Mouse (Mus musculus) v-Abl transformed pro-B cells (cell line): ENCODE measurements around the gene Zg16.

Source experiments
- in situ Hi-C, 2 experiments: fragments of 400-800 bp; cut with MboI; formaldehyde crosslinking; loops; one replicate each; pipeline ENCODE4 v1.15.1; 2025; ENCODE audit not compliant: unreplicated experiment in 2 of 2

Gene Zg16

GRCm38 (mm10) chr7:127083689-127084088 lies 3.4 kb downstream of the Zg16 start:
- in situ Hi-C loops: no loop called here

GRCm38 (mm10) chr7:127082995-127083394 lies 4.1 kb downstream of the Zg16 start:
- in situ Hi-C loops: no loop called here

DNA sequence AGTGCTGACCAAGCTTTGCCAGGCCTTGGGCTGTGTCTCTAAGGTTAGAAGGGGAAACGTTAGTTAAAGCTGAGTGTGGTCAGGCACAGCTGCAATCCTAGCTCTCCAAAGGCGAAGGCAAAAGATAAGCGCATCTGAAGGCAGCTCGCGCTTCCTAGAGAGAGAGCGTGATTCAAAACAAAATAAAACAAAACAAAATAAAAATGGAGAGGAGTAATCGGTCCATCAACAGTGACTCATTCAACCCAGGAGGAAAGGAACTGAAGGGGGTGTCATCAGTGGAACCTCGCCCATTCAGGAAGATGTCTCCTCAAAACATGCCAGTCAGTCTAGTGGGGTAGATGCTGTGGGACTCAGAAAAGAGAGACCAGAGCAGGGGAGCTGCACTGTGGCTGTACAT lies 4.9 kb downstream of the Zg16 start:
- in situ Hi-C loops: no loop called here

- in situ Hi-C loops: no loop called here
These were observed 7.1 kb downstream of the Zg16 start for GRCm38 (mm10) chr7:127080045-127080444.

GRCm38 (mm10) chr7:127077692-127078091 lies 9.4 kb downstream of the Zg16 start:
- in situ Hi-C loops: no loop called here

DNA sequence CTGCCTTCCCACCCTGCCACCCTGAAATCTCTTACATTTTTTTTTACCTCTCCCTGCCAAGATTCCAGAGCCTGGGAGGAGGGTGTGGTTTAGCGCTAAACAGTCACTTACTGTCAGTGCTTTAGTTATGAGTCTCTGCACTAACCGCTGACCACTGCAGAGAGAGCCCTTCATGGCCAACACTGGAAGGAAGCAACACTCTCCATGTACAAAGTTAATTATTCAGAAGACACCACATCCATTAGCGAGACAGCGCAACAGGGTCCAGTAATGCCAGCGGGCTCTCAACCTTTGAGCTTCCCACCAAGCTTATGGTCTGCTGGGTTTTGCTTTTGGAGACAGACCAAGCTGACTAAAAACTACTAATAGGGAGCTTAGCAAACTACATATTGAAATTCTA lies 10.9 kb downstream of the Zg16 start:
- in situ Hi-C loops: no loop called here

DNA sequence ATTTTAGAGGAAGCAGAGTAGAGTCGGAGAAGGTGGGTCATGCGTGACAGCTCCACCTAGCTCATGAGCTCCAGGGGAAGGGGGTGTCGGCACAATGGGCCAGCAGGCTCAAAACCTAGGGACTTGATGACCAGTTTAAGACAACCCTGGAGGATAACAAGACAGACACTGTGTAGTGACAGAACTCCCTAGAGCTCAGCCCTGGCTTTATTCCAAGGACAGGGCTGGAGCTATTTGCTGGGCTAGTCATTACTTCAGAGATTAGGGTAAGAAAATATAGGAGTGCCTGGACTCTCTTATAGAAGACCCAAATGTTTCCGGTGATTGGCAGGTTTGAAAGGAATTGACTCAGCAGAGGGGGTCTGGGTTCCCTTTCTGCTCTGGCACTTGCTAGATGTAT lies 13.9 kb downstream of the Zg16 start:
- in situ Hi-C loops: no loop called here

DNA sequence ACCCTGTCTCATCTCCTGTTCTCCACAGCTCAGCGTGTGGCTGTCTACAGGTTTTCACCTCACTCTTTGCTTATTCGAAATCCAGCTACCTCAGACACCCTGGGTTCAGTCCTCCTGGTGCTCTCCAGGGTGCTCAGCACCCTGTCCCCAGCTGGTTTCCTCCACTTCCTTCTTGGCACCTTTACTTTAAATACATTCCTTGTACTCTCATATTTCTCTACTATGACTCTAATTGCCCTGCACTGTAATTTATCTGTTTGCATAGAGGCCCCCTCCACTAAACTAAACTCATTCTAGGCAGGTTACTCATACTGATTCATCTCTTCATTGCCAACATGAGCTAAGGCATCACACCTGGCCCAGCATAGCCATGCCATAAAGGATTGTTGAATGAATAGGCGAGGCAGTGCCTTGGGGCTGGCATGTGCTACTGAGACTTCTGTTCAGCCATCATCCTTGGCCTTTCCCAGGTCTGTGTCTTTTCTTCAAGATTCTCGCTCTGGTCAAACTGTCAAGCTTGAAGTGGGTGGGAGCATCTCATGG lies 16.2 kb downstream of the Zg16 start:
- in situ Hi-C loops: no loop called here

- in situ Hi-C loops: loop anchor here (5.0 kb wide), 1 partner anchor 36 kb away; no protein-coding TSS in a partner anchor
These were observed 20.8 kb downstream of the Zg16 start for GRCm38 (mm10) chr7:127066317-127066716.

DNA sequence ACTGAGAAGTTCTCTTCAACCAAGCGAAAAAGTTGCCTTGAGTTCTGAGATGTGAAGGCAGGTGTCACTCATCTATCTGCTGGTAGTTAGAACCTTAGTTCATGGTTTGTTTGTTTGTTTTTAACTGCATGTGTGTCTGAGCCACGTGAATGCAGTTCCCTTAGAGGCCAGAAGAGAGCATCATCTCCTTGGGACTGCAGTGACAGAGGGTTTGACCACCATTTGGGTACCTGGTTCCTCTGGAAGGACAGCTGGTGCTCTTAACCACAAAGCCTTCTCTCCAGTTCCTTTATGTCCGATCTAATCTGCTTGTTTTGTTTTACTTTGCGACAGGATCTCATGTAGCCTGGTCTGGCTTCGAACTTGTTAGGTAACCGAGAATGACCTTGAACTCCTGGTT lies 21.6 kb downstream of the Zg16 start:
- in situ Hi-C loops: loop anchor here (5.0 kb wide), 1 partner anchor 37 kb away; no protein-coding TSS in a partner anchor

DNA sequence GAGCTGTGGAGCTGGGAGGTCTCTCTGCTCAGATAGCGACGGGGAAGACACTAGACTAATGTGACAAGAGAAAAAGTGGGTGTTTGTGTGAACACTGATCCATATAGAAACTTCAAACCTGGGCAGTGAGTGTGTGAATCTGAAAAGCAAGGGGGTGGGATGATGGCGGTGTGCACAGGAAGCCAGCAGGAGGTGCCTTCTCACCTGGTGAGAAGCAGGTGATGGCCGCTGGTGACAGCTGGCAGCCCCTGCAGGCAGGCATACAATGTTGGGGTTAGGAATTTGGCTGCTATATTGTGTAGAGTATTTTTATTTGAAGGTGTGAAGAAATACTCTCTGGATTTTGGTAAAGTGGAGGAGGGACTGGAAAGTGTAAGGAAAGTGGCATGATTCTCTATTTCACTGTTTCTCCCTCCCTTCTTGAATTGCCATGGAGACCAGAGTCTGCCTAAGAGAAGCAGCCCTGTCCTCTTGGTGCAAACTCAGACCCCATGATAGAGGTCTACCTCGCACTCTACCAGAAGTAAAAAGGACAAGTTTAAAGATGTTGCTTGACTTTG lies 32.0 kb downstream of the Zg16 start:
- in situ Hi-C loops: no loop called here

GRCm38 (mm10) chr7:127041851-127042672 lies 45.1 kb downstream of the Zg16 start, which contains the start of gene Kif22:
Gene Kif22, minus strand, starts transcription at chr7:127042471.
- in situ Hi-C loops: no loop called here

GRCm38 (mm10) chr7:127031244-127031643 lies 55.9 kb downstream of the Zg16 start:
- in situ Hi-C loops: no loop called here

GRCm38 (mm10) chr7:127030172-127030571 lies 57.0 kb downstream of the Zg16 start:
- in situ Hi-C loops: no loop called here

DNA sequence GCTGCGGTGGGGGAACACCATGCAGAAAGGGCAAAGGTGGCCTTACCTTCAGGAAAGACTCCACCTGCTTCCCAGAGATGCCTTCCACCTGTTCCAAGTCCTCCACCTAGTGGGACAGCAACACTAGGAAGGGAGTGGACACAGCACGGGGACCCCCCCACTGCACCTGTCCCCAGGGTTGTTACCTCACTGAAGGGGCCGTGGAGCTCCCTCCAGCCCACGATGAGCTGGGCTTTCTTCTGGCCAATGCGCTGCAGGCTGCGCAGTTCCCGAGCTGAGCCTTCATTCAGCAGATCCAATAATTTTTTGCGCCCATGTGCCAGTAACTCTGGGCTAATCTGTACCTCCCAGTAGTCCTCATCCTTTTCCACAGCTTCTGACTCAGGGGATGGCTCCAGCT lies 59.2 kb downstream of the Zg16 start:
- in situ Hi-C loops: loop anchor here in 1 of 2 experiments (10.0 kb wide), 1 partner anchor 197 kb away; no protein-coding TSS in a partner anchor

- in situ Hi-C loops: loop anchor here in 1 of 2 experiments (10.0 kb wide), 1 partner anchor 198 kb away; no protein-coding TSS in a partner anchor
These were observed 60.0 kb downstream of the Zg16 start, which contains the start of gene Maz for GRCm38 (mm10) chr7:127026984-127027726. Gene Maz, minus strand, starts transcription at chr7:127027037.

DNA sequence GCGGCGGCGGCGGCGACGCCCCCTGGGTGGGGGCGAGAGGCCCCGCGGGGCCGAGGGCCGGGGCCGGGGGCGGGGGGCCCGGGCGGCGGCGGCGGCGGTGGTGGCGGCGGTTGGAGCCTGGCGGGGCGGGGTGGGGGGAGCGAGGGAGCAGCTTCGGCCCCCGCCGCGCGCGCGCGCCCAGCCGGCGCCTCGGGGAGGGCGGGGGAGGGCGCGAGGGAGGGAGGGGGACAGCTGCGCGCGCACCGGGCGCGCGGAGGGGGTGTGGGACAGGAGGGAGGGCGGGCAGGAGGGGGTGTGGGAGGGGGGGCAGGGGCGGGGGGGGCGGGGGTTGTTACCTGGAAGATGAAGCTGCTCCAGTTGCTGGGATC lies 60.5 kb downstream of the Zg16 start:
- in situ Hi-C loops: loop anchor here in 1 of 2 experiments (10.0 kb wide), 1 partner anchor 198 kb away; no protein-coding TSS in a partner anchor

DNA sequence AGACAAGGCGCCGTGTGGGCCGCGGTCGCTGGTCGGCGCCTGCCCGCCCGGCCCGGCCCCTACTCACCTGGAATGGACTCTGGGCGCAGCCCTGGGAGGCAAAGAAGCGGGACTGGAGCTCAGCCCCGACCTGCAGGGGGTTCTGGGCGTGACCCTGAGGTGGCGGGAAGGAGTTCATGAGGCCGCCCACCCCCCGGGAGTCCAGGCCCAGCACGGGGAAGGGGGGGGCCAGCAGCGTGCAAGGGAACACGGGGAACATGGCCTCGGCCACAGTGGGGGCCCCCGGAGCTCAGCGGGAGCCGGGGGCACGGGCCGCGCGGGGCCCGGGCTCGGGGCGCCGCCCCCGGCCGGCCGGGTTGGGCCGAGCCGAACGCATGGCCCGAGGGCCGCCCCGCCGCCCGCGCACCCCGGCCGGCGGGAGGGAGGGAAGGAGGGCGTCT lies 60.9 kb downstream of the Zg16 start:
- in situ Hi-C loops: loop anchor here in 1 of 2 experiments (10.0 kb wide), 1 partner anchor 199 kb away; no protein-coding TSS in a partner anchor

DNA sequence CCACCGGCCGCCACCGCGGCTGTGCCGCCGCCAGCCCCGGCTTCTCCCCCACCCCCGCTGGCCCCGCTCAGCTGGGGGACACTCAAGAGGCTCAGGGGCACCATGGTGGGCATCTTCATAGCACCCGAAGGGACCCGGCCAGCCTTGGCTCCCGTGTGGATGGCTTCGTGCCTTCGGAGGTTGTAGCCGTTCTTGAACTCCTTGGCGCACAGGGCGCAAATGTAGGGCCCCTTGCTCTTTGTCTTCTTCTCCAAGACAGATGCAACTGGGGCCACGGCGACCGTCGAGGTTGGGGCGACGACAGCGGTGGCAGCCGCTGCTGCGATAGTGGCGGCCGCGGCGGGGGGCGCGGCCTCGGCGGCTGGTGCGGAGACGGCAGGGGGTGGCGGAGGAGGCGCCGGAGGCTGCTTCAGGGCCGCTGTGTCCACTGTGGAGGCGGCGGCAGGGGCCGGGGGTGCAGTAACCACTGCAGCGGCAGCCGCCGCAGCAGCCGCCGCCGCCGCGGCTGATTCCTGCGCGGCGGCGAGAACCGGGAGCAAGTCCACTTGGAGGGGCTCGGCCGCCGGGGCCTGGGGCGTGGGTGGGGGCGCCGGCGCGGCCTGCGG lies 61.5 kb downstream of the Zg16 start:
- in situ Hi-C loops: loop anchor here in 1 of 2 experiments (10.0 kb wide), 1 partner anchor 199 kb away; no protein-coding TSS in a partner anchor
